Mouse (Mus musculus): ENCODE measurements at regions not wholly inside any gene's neighbourhood (a gene's known extent, or its start where the extent isn't known, plus 50 kb on each side); places are given as distances from the start of the nearest gene placed in this dataset.

DNA sequence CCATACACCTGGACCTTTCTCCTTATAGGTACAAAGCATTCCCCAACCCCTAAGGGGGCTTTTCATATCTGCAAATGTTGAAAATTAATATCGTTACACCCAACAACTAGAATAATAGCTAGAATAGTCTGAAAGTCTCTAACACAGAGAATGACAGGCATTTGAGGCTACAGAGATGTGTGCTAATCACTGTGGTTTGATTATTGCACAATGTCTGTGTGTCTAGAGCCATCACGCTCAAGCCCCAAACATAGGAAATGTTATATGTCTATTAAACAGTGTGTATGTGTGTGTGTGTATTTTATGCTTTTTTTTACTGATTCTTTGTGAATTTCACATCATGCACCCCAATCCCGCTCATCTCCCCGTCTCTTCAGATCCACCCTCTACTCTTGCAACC lies 77.2 kb upstream of the Aldh1a3 start:
- no peak overlapping the region for H3K9ac ChIP-seq (ENCODE audit: low read depth, low read length)
- no peaks in the 10 kb centered on the region for H3K27me3 ChIP-seq (ENCODE audit: control insufficient read depth, insufficient read depth, low read length)
- no peaks in the 10 kb centered on the region for H3K79me2 ChIP-seq (ENCODE audit: control insufficient read depth, insufficient read depth, low read length)
- 0 out of 2 replicates have a peak, but pooled peaks cover 2% of the 10 kb centered on the region for H3K4me1 ChIP-seq (ENCODE audit: control insufficient read depth, insufficient read depth, low read length)
- no peak overlapping the region for H3K4me3 ChIP-seq (ENCODE audit: insufficient read depth, low read depth, low read length)
- no peak overlapping the region for H3K27ac ChIP-seq (replicated peaks; ENCODE audit: insufficient read depth, low read depth, low read length)
- H3K36me3 ChIP-seq (ENCODE audit: control insufficient read depth, insufficient read depth, low read length) = no peaks in the 10 kb centered on the region
- TF ChIP-seq POLR2A (IDR thresholded peaks at IDR 0.05; ENCODE audit: extremely low read depth, insufficient read depth, low read length) (no peak), CTCF (IDR thresholded peaks at IDR 0.05; ENCODE audit: low read depth, low read length) (no peak)
- WGBS = 70% methylated on average over 4 of the region's 4 CpGs
- DNase-seq (ENCODE audit: extremely low read depth, low read depth, low spot score) = peak; percentile 43

DNA sequence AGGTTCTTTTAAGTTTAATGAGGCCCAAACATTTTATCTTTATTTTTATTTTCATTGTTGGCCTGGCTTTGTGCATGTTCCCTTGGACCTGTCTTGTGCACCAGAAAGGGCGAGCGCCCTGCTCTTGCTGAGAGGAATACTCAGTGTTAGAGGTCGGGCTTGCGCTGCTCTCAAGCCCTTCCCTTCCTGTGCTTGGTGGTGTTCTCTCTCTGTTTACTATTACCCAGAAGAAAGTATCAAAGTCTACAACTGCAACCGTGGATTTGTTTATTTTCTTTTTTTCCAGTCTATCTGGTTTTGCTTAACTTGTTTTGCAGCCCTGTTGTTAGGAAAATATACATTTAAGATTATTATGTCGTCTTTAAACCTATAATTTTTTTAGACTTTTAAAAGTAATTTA lies 74.1 kb upstream of the Aldh1a3 start:
- 0 out of 2 replicates have a peak, but pooled peaks cover 2% of the 10 kb centered on the region for H3K4me1 ChIP-seq (ENCODE audit: control insufficient read depth, insufficient read depth, low read length)
- 15% methylated on average over 6 of the region's 6 CpGs for WGBS
- TF ChIP-seq POLR2A (IDR thresholded peaks at IDR 0.05; ENCODE audit: extremely low read depth, insufficient read depth, low read length) = no peak
- peak; percentile 89 for DNase-seq (ENCODE audit: extremely low read depth, low read depth, low spot score)
- no peak overlapping the region for H3K4me3 ChIP-seq (ENCODE audit: insufficient read depth, low read depth, low read length)
- no peak overlapping the region for H3K9ac ChIP-seq (ENCODE audit: low read depth, low read length)
- H3K79me2 ChIP-seq (ENCODE audit: control insufficient read depth, insufficient read depth, low read length) = no peaks in the 10 kb centered on the region
- H3K27me3 ChIP-seq (ENCODE audit: control insufficient read depth, insufficient read depth, low read length) = no peaks in the 10 kb centered on the region
- H3K36me3 ChIP-seq (ENCODE audit: control insufficient read depth, insufficient read depth, low read length) = no peaks in the 10 kb centered on the region
- H3K27ac ChIP-seq (replicated peaks; ENCODE audit: insufficient read depth, low read depth, low read length) = no peak overlapping the region

DNA sequence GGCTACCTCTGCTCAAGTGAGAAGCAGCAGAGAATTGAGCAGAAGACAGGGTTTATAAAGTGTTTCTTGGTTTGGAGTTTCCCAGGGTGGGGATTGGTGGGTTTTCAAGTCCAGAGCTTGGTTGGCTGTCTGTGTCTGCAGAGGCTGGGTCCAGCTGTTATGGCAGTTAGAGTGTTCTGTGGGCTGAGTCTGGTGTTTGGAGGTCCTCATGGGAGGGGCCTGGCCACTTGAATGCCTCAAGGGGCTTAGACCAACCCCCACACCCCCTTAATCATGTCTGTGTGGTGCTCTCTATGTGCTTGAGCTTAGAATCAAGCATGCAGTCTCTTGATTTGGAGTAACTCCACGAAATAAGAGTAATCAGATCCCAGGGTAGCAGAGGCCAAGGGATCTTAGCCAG lies 70.2 kb upstream of the Aldh1a3 start:
- Histone ChIP-seq H3K4me1 (ENCODE audit: control insufficient read depth, insufficient read depth, low read length) (0 out of 2 replicates have a peak, but pooled peaks cover 2% of the 10 kb centered on the region), H3K79me2 (ENCODE audit: control insufficient read depth, insufficient read depth, low read length) (no peaks in the 10 kb centered on the region), H3K27ac (replicated peaks; ENCODE audit: insufficient read depth, low read depth, low read length) (no peak overlapping the region), H3K36me3 (ENCODE audit: control insufficient read depth, insufficient read depth, low read length) (no peaks in the 10 kb centered on the region), H3K27me3 (ENCODE audit: control insufficient read depth, insufficient read depth, low read length) (no peaks in the 10 kb centered on the region), H3K4me3 (ENCODE audit: insufficient read depth, low read depth, low read length) (no peak overlapping the region), H3K9ac (ENCODE audit: low read depth, low read length) (no peak overlapping the region)
- TF ChIP-seq CTCF (IDR thresholded peaks at IDR 0.05; ENCODE audit: low read depth, low read length) = no peak
- TF ChIP-seq POLR2A (IDR thresholded peaks at IDR 0.05; ENCODE audit: extremely low read depth, insufficient read depth, low read length) = no peak
- no peak for DNase-seq (ENCODE audit: extremely low read depth, low read depth, low spot score)
- 53% methylated on average over 1 of the region's 1 CpGs for WGBS

DNA sequence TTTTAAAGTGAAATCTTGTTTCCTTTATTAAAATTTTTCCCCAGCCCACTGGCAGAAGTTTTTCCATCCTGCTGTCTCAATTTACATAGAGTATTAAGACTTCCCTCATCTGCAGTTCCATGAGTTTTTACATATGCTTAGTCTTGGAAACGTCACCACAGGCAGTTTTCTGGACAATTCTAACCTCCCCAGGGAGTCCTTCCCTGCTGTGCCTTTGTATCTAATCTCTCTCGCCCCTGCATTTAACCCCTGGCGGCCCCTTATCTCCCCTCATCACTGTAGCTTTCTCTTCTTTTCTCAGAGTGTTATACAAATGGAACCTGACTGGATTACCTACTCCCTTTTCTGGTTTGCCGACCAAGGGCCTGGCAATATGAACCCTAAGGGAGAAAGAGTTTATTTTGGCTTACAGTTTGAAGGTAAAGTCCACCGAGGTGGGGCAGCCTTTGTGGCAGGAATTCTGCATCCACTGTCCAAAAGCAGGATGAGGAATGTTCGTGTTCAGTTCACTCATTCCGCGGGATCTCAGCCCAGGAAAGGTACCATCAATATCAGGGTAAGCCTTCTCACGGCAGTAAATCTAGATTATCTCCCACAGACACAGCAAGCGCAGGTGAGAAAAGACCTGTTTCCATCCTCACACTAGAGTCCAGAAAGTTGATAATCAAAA lies 66.0 kb upstream of the Aldh1a3 start:
- 60% methylated on average over 10 of the region's 10 CpGs for WGBS
- TF ChIP-seq CTCF (IDR thresholded peaks at IDR 0.05; ENCODE audit: low read depth, low read length) = no peak
- TF ChIP-seq POLR2A (IDR thresholded peaks at IDR 0.05; ENCODE audit: extremely low read depth, insufficient read depth, low read length) = no peak
- no peaks in the 10 kb centered on the region for H3K36me3 ChIP-seq (ENCODE audit: control insufficient read depth, insufficient read depth, low read length)

DNA sequence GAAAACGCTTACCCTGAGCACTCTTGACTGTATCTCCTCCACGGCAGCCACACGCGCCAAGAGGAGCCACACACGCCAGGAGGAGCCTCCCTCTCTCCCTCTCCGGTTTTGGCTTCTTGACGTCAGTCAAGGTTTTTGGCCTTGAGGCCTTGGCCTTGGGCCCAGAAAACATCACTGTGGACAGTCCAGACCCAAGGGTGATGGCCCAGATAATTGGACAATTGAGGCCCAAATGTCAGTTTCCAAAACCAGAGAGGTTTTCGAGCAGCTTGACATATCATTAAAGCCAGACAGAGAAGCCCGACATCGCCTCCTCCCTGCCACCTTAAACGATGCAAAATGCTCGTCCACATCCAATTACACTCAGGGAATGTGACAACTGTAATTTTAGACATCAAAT lies 65.4 kb upstream of the Aldh1a3 start:
- Histone ChIP-seq H3K79me2 (ENCODE audit: control insufficient read depth, insufficient read depth, low read length) (no peaks in the 10 kb centered on the region), H3K27ac (replicated peaks; ENCODE audit: insufficient read depth, low read depth, low read length) (no peak overlapping the region), H3K27me3 (ENCODE audit: control insufficient read depth, insufficient read depth, low read length) (no peaks in the 10 kb centered on the region), H3K4me1 (ENCODE audit: control insufficient read depth, insufficient read depth, low read length) (peaks cover 2% of the 10 kb centered on the region; the same call in 1 of the 2 replicates), H3K4me3 (ENCODE audit: insufficient read depth, low read depth, low read length) (no peak overlapping the region), H3K36me3 (ENCODE audit: control insufficient read depth, insufficient read depth, low read length) (no peaks in the 10 kb centered on the region), H3K9ac (ENCODE audit: low read depth, low read length) (no peak overlapping the region)
- no peak for TF ChIP-seq POLR2A (IDR thresholded peaks at IDR 0.05; ENCODE audit: extremely low read depth, insufficient read depth, low read length)
- no peak for TF ChIP-seq CTCF (IDR thresholded peaks at IDR 0.05; ENCODE audit: low read depth, low read length)
- WGBS = 67% methylated on average over 12 of the region's 12 CpGs
- DNase-seq (ENCODE audit: extremely low read depth, low read depth, low spot score) = peak; percentile 88

More for the DNA sequence above, 66.0 kb upstream of the Aldh1a3 start:
- no peak overlapping the region for H3K4me3 ChIP-seq (ENCODE audit: insufficient read depth, low read depth, low read length)
- no peaks in the 10 kb centered on the region for H3K79me2 ChIP-seq (ENCODE audit: control insufficient read depth, insufficient read depth, low read length)
- peak overlapping the region; percentile 53 for H3K27ac ChIP-seq (replicated peaks; ENCODE audit: insufficient read depth, low read depth, low read length)
- peak; percentile 89 for DNase-seq (ENCODE audit: extremely low read depth, low read depth, low spot score)
- peaks cover 2% of the 10 kb centered on the region; the same call in 1 of the 2 replicates for H3K4me1 ChIP-seq (ENCODE audit: control insufficient read depth, insufficient read depth, low read length)
- no peak overlapping the region for H3K9ac ChIP-seq (ENCODE audit: low read depth, low read length)
- H3K27me3 ChIP-seq (ENCODE audit: control insufficient read depth, insufficient read depth, low read length) = no peaks in the 10 kb centered on the region

DNA sequence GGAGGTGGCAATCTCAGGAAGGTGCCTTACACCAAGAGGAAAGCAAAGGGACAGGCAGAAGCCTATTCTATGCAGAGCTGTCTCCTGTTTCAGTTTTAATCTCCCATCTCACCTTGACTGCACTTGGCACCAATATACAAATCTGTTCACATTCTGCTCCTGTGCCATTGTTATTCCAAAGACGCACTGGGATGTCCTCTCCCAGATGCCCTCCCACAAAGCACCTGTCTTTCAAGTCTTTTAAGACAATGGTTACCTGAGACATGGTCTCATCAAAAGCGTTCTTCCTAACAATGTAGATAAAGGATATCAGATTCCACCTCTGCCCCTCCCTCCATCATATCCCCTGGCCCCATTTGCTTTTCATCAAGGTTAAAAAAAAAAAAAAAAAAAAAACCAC lies 64.2 kb upstream of the Aldh1a3 start:
- H3K4me3 ChIP-seq (ENCODE audit: insufficient read depth, low read depth, low read length) = no peak overlapping the region
- no peak overlapping the region for H3K27ac ChIP-seq (replicated peaks; ENCODE audit: insufficient read depth, low read depth, low read length)
- no peak overlapping the region for H3K9ac ChIP-seq (ENCODE audit: low read depth, low read length)
- no peak for TF ChIP-seq CTCF (IDR thresholded peaks at IDR 0.05; ENCODE audit: low read depth, low read length)
- TF ChIP-seq POLR2A (IDR thresholded peaks at IDR 0.05; ENCODE audit: extremely low read depth, insufficient read depth, low read length) = no peak
- H3K79me2 ChIP-seq (ENCODE audit: control insufficient read depth, insufficient read depth, low read length) = no peaks in the 10 kb centered on the region
- no peak for DNase-seq (ENCODE audit: extremely low read depth, low read depth, low spot score)
- WGBS = 74% methylated on average over 2 of the region's 2 CpGs
- H3K36me3 ChIP-seq (ENCODE audit: control insufficient read depth, insufficient read depth, low read length) = no peaks in the 10 kb centered on the region
- H3K4me1 ChIP-seq (ENCODE audit: control insufficient read depth, insufficient read depth, low read length) = peaks cover 2% of the 10 kb centered on the region; the same call in 1 of the 2 replicates
- no peaks in the 10 kb centered on the region for H3K27me3 ChIP-seq (ENCODE audit: control insufficient read depth, insufficient read depth, low read length)
